Mouse (Mus musculus): ENCODE measurements around the gene Olfr153. TPM values are rescaled to one million over a fixed set of nuclear protein-coding genes. Genes with fewer than 3 reads are reported as not detected.
"Not testable (repeated sequence)": the region's sequence is repeated elsewhere in the genome, so short reads cannot be mapped to it uniquely, and the experiment has no call there.

The Olfr153 gene
- under 1 TPM in 1 of 2 experiments, not detected in 1; 0.28 TPM for total RNA-seq (2021)
- long read RNA-seq, experiment 1: 0 reads
- long read RNA-seq, experiment 2: 0 reads

GRCm38 (mm10) chr2:87531496-87531895 is at the start of gene Olfr153:
Gene Olfr153 (plus strand): TSS chr2:87531796.
- DNase-seq (ENCODE audit: low spot score in 2 of 2): no peak
- TF ChIP-seq CTCF (conservative IDR thresholded peaks at IDR 0.05): no peak
- H3K4me3 ChIP-seq: no peak within 1 kb of the TSS
- H3K27ac ChIP-seq: no peak within 1 kb of the TSS

GRCm38 (mm10) chr2:87482276-87482675 is 49.3 kb upstream of the Olfr153 start:
- Histone ChIP-seq H3K4me3 (no peak overlapping the region), H3K27ac (no peak overlapping the region)
- TF ChIP-seq CTCF (conservative IDR thresholded peaks at IDR 0.05): no peak
- DNase-seq (ENCODE audit: low spot score in 2 of 2): no peak

GRCm38 (mm10) chr2:87496993-87497392 is 34.6 kb upstream of the Olfr153 start, which contains the start of gene Pramel7:
Gene Pramel7 (minus strand): TSS chr2:87497093.
- H3K4me3 ChIP-seq; H3K27ac ChIP-seq; DNase-seq (ENCODE audit: low spot score in 2 of 2): not testable (repeated sequence)

DNA sequence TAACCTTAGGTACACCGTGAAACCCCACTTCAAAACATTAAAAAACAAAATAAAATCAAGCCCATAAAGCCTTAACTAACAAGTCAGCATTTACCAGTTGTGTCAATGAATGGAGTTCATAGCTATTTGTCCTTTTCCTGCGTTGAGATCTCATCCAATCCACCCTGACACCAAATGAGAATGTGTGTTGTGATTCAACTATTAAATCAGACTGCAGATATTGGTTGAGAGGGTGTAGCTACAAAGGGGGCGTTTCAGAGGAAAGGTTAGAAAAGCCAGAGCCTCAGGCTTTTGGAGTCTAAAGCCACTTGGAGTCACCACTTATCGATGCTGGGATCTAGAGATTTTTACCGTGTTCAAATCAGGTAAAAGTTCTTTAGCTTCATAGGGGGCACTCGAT is 25.3 kb upstream of the Olfr153 start, which contains the start of gene Pramel6:
Pramel6 (plus strand) TSS at position 301 of the 400 bp plus-strand sequence.
- no peak for TF ChIP-seq CTCF (conservative IDR thresholded peaks at IDR 0.05)
- Histone ChIP-seq H3K4me3 (no peak within 1 kb of the TSS), H3K27ac (no peak within 1 kb of the TSS)
- DNase-seq (ENCODE audit: low spot score in 2 of 2): no peak

DNA sequence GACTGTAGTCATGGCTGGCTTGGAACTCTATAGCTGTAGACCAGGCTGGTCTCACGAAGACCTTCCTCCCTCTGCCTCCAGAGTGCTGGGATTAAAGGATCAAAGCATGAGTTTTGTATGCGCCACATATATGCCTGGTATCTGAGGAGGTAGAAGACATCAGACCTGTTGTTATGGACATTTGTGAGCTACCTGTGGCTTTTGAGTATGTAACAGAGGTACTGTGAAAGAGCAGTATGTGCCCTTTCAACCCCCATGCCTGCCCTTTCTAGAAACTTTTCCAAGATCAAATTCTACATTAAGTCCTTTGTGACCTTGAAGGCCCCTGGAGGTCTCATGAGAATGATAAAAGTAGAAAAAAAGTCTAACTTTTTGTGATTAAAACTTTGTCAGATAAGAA is 16.6 kb upstream of the Olfr153 start:
- TF ChIP-seq CTCF (conservative IDR thresholded peaks at IDR 0.05): no peak
- Histone ChIP-seq H3K4me3 (no peak overlapping the region), H3K27ac (no peak overlapping the region)
- DNase-seq (ENCODE audit: low spot score in 2 of 2): no peak

DNA sequence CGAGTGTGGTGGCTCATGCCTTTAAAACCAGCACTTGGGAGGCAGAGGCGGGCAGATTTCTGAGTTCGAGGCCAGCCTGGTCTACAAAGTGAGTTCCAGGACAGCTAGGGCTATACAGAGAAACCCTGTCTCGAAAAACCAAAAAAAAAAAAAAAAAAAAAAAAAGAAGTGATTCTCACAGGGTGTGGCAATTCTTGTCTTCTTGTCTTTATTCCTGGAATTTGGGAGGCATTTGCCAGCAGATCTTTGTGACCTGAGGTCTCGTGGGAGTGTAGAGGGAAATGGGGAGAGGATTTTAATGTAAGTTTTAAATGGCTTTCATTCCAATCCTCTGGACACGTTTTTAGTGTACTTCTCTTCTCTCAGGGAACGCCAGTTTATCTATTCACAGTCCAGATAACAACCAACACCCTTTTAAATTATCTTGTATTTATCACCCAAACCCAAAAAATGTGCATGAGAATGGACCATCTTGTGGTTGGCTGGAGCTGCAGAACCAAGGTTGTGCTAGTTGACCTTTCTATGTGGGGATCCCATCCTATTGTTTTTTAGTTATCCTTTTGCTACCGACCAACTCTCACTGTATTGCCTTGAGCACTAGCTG is 16.0 kb upstream of the Olfr153 start:
- Histone ChIP-seq H3K27ac (no peak overlapping the region), H3K4me3 (no peak overlapping the region)
- no peak for DNase-seq (ENCODE audit: low spot score in 2 of 2)
- no peak for TF ChIP-seq CTCF (conservative IDR thresholded peaks at IDR 0.05)

DNA sequence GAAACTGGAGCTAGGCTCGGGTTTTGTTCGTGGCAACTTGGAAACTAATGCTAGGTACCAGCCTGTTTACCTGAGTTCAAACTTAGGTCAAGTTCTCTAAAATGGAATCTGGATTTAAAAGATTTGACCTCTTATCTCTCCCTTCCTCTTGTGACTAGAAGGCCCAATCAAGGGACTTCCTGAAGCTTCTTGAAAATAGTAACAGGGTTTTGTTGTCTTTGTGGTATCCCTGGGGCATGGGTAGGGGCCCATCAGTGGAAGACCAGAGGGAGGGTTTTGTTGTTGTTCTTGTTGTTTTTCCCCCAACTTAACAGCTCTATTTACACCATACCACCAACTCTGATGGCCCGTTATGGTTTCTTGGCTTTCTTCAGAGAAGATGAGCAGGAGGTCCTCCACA is 15.0 kb upstream of the Olfr153 start:
- DNase-seq (ENCODE audit: low spot score in 2 of 2): no peak
- Histone ChIP-seq H3K4me3 (no peak overlapping the region), H3K27ac (no peak overlapping the region)
- no peak for TF ChIP-seq CTCF (conservative IDR thresholded peaks at IDR 0.05)

GRCm38 (mm10) chr2:87520651-87521050 is 10.9 kb upstream of the Olfr153 start:
- Histone ChIP-seq H3K4me3 (no peak overlapping the region), H3K27ac (no peak overlapping the region)
- TF ChIP-seq CTCF (conservative IDR thresholded peaks at IDR 0.05): no peak
- DNase-seq (ENCODE audit: low spot score in 2 of 2): no peak

GRCm38 (mm10) chr2:87525899-87526616 is 5.5 kb upstream of the Olfr153 start:
- DNase-seq (ENCODE audit: low spot score in 2 of 2); H3K27ac ChIP-seq: not testable (repeated sequence)
- peak overlapping the region; percentile 22 for H3K4me3 ChIP-seq

- TF ChIP-seq CTCF (conservative IDR thresholded peaks at IDR 0.05): no peak
- no peak overlapping the region for H3K27ac ChIP-seq
- H3K4me3 ChIP-seq: no peak overlapping the region
- no peak for DNase-seq (ENCODE audit: low spot score in 2 of 2)
Observed at GRCm38 (mm10) chr2:87534826-87535225, 3.2 kb downstream of the Olfr153 start.

DNA sequence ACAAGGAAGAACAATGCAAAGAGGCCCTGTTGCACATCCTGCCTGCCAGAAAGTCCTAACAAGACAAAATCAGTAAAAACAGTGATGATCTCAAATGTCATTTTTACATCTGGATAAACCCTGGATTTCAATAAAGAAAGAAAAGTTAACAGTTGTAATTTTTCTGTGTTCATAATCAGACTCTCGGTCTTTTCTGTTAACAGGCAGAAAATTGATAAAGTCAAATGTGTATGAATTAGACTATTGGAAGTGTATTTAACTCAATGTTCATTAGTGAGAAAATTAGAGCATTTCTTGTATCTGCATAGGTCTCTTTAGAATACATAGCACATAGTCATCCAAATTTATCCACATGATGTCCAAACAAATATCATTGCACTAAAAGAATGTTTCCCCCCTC is 13.8 kb downstream of the Olfr153 start, which contains the start of gene Olfr1128:
Olfr1128 (minus strand) TSS at position 101 of the 400 bp plus-strand sequence.
- TF ChIP-seq CTCF (conservative IDR thresholded peaks at IDR 0.05): no peak
- no peak for DNase-seq (ENCODE audit: low spot score in 2 of 2)
- Histone ChIP-seq H3K4me3 (no peak within 1 kb of the TSS), H3K27ac (no peak within 1 kb of the TSS)

DNA sequence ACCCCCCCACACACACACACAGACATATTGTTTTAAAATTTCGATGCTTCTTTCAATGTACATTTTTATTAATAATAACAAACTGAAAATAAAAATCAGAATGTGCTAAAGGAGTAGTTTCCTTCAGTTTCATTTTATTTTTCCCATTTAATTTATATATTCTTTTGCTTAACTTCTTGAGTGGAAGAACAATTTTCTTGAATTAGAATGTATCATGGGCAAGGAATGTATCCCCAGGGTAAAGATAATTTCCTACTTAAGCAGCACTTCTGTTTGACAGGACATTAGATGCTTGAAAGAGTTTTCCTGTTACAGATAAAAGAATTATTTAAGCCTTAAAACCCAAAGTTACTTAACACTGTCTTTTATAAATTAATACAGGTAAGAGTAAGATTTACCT is 42.0 kb downstream of the Olfr153 start, which contains the start of gene Olfr1129:
Olfr1129 (plus strand) TSS at position 301 of the 400 bp plus-strand sequence.
- DNase-seq (ENCODE audit: low spot score in 2 of 2); H3K4me3 ChIP-seq; H3K27ac ChIP-seq: not testable (repeated sequence)

Other genes with a start within 250 kb of the Olfr153 start
- gene Olfr1118, start 224.2 kb upstream of the Olfr153 start, total RNA-seq (2021): not detected
- not detected for gene Olfr1120, start 177.0 kb upstream of the Olfr153 start, total RNA-seq (2021)
- gene Olfr1121, start 161.9 kb upstream of the Olfr153 start, total RNA-seq (2021): not detected
- gene Olfr1122, start 145.9 kb upstream of the Olfr153 start, total RNA-seq (2021): under 1 TPM in 1 of 2 experiments, not detected in 1; 0.08 TPM
- not detected for gene Olfr1123, start 115.2 kb upstream of the Olfr153 start, total RNA-seq (2021)
- not detected for gene Olfr1124, start 101.5 kb upstream of the Olfr153 start, total RNA-seq (2021)
- not detected for gene Olfr1126, start 77.8 kb upstream of the Olfr153 start, total RNA-seq (2021)
- gene Pramel7, start 34.7 kb upstream of the Olfr153 start, total RNA-seq (2021): not detected
- not detected for gene Pramel6, start 25.2 kb upstream of the Olfr153 start, total RNA-seq (2021)
- gene Olfr1128, start 13.7 kb downstream of the Olfr153 start, total RNA-seq (2021): not detected
- not detected for gene Olfr1129, start 42.1 kb downstream of the Olfr153 start, total RNA-seq (2021)
- gene Olfr1130, start 74.4 kb downstream of the Olfr153 start, total RNA-seq (2021): not detected
- gene Olfr1131, start 95.3 kb downstream of the Olfr153 start, total RNA-seq (2021): not detected
- not detected for gene Olfr1132, start 105.7 kb downstream of the Olfr153 start, total RNA-seq (2021)
- gene Olfr1133, start 115.6 kb downstream of the Olfr153 start, total RNA-seq (2021): not detected
- gene Olfr1134, start 126.7 kb downstream of the Olfr153 start, total RNA-seq (2021): not detected
- gene Olfr1135, start 141.9 kb downstream of the Olfr153 start, total RNA-seq (2021): not detected
- gene Olfr1136, start 162.2 kb downstream of the Olfr153 start, total RNA-seq (2021): not detected
- not detected for gene Olfr1137, start 181.4 kb downstream of the Olfr153 start, total RNA-seq (2021)
- not detected for gene Olfr1138, start 208.2 kb downstream of the Olfr153 start, total RNA-seq (2021)
- not detected for gene Olfr1140, start 212.0 kb downstream of the Olfr153 start, total RNA-seq (2021)
- gene Olfr1141, start 222.2 kb downstream of the Olfr153 start, total RNA-seq (2021): not detected
- gene Olfr152, start 247.7 kb downstream of the Olfr153 start, total RNA-seq (2021): not detected